Mouse (Mus musculus): Measurements from ENCODE around the gene Foxp4. TPM values are rescaled to one million over a fixed set of nuclear protein-coding genes. Genes with fewer than 3 reads are reported as not detected.
A peak's percentile ranks its signal among the peaks of the same experiment; 100 is the strongest.

Gene Foxp4
- total and polyA plus RNA-seq, 3 experiments = 7.1 to 50.5 TPM; not detected in 1

DNA sequence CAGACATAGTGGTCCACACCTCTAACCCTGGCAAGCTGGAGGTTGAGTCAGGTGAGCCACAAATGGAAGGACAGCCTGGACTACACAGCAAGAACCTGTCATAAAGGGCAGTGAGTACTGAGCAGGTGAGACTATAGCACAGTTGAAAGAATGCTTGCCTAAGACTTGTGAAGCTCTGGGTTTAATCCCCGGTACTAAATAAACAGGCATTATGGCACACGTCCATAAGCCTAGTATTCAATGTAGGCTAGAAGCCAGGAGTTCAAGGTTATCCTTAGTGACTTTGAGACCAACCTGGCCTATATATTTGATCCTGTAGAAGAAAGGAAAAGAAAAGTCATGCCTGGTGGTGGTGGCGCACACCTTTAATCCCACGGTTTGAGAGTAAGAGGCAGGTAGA lies 12.1 kb upstream of the Foxp4 start:
- peaks cover 0 to 11% of the 10 kb centered on the region in 2 experiments; a peak in 2 of 4 replicates for H3K36me3 ChIP-seq (ENCODE audit: control insufficient read depth in 1 of 2, insufficient read depth in 2 of 2, low read length in 2 of 2)
- H3K4me3 ChIP-seq (ENCODE audit: control insufficient read depth in 1 of 2, insufficient read depth in 1 of 2, low read depth in 2 of 2, low read length in 2 of 2) = no peak overlapping the region
- no peak overlapping the region for H3K9ac ChIP-seq (ENCODE audit: control insufficient read depth, low read depth, low read length, poor library complexity, severe bottlenecking)
- H3K4me1 ChIP-seq (ENCODE audit: control insufficient read depth in 1 of 2, insufficient read depth in 2 of 2, low read length in 2 of 2) = peaks cover 3 to 13% of the 10 kb centered on the region in 2 experiments
- H3K9me3 ChIP-seq (replicated peaks; ENCODE audit: insufficient read depth, low read length) = no peaks in the 10 kb centered on the region
- no peak for TF ChIP-seq MEF2A (IDR thresholded peaks at IDR 0.05; ENCODE audit: extremely low read depth, insufficient replicate concordance, low read depth, low read length, poor library complexity, severe bottlenecking)
- no peak for TF ChIP-seq CHD1 (IDR thresholded peaks at IDR 0.05; ENCODE audit: low read depth, low read length)
- TF ChIP-seq ZC3H11A (IDR thresholded peaks at IDR 0.05; ENCODE audit: low read depth, low read length) = no peak
- no peak for DNase-seq (ENCODE audit: low read depth, low spot score)
- H3K27ac ChIP-seq (ENCODE audit: control insufficient read depth, low read depth, low read length) = no peak overlapping the region
- no peaks in the 10 kb centered on the region for H3K27me3 ChIP-seq (ENCODE audit: control insufficient read depth in 1 of 2, insufficient read depth in 2 of 2, low read length in 2 of 2)
- no peaks in the 10 kb centered on the region for H3K79me2 ChIP-seq (ENCODE audit: control insufficient read depth, insufficient read depth, low read length, poor library complexity)

DNA sequence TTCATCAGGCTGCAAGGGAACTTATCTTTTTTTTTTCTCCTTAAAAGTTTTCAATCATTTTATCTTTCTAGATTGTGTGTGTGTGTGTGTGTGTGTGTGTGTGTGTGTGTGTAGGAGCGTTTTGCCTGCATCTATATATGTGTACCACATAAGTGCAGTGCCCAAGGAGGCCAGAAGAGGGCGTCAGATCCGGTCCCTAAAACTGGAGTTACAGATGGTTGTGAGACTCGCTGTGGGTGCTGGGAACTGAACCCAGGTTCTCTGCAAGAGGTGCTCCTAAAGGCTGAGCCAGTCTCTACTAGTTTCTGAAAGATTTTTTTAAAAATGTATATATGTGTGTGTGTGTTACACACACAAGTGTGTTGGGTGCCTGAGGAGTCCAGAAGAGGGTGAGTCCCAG lies 5.0 kb upstream of the Foxp4 start:
- H3K9ac ChIP-seq (ENCODE audit: control insufficient read depth, low read depth, low read length, poor library complexity, severe bottlenecking) = no peak overlapping the region
- DNase-seq (ENCODE audit: low read depth, low spot score) = peak; percentile 16
- no peaks in the 10 kb centered on the region for H3K9me3 ChIP-seq (replicated peaks; ENCODE audit: insufficient read depth, low read length)
- TF ChIP-seq RCOR1 (IDR thresholded peaks at IDR 0.05; ENCODE audit: low read depth, low read length) = no peak
- TF ChIP-seq CTCF (IDR thresholded peaks at IDR 0.05 in 2 of 3, conservative IDR thresholded peaks at IDR 0.05 in 1 of 3; ENCODE audit: control insufficient read depth in 1 of 3, insufficient read depth in 1 of 3, low read depth in 2 of 3, low read length in 3 of 3, poor library complexity in 1 of 3, severe bottlenecking in 1 of 3) = peak in 2 of 3 experiments; percentile 28 to 38; a peak in 5 of 6 replicates
- peaks cover 10% of the 10 kb centered on the region; the same call in 1 of the 2 replicates for H3K79me2 ChIP-seq (ENCODE audit: control insufficient read depth, insufficient read depth, low read length, poor library complexity)
- H3K27me3 ChIP-seq (ENCODE audit: control insufficient read depth in 1 of 2, insufficient read depth in 2 of 2, low read length in 2 of 2) = no peaks in the 10 kb centered on the region
- no peak overlapping the region for H3K27ac ChIP-seq (ENCODE audit: control insufficient read depth, low read depth, low read length)
- no peak overlapping the region for H3K4me3 ChIP-seq (ENCODE audit: control insufficient read depth in 1 of 2, insufficient read depth in 1 of 2, low read depth in 2 of 2, low read length in 2 of 2)
- H3K4me1 ChIP-seq (ENCODE audit: control insufficient read depth in 1 of 2, insufficient read depth in 2 of 2, low read length in 2 of 2) = peaks cover 0 to 8% of the 10 kb centered on the region in 2 experiments; a peak in 1 of 4 replicates
- H3K36me3 ChIP-seq (ENCODE audit: control insufficient read depth in 1 of 2, insufficient read depth in 2 of 2, low read length in 2 of 2) = 0 out of 4 replicates have a peak, but pooled peaks cover 0 to 3% of the 10 kb centered on the region in 2 experiments

DNA sequence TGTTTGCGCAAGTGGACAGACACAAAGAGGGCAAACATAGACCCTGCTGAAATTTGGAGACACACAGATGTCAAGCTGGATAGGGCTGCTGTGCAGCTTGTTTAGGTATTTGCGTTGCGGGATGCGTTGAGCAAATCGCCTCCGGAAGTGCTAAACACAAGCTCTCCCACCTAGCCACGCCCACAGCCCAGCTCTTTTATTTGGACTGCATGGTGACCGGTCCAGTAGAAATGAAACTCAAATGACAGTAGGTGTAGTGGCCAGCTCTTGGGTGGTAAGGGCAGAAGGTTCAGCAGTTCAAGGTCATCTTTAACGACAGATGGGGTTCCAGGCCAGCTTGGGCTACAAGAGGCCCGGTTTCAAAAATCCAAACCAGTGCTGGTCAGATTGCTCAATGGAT lies 1.5 kb upstream of the Foxp4 start:
- peaks cover 0 to 11% of the 10 kb centered on the region in 2 experiments; a peak in 1 of 4 replicates for H3K4me1 ChIP-seq (ENCODE audit: control insufficient read depth in 1 of 2, insufficient read depth in 2 of 2, low read length in 2 of 2)
- peak overlapping the region in 1 of 2 experiments; percentile 96; a peak in 1 of 4 replicates for H3K4me3 ChIP-seq (ENCODE audit: control insufficient read depth in 1 of 2, insufficient read depth in 1 of 2, low read depth in 2 of 2, low read length in 2 of 2)
- 0 out of 4 replicates have a peak, but pooled peaks cover 0 to 3% of the 10 kb centered on the region in 2 experiments for H3K36me3 ChIP-seq (ENCODE audit: control insufficient read depth in 1 of 2, insufficient read depth in 2 of 2, low read length in 2 of 2)
- H3K9ac ChIP-seq (ENCODE audit: control insufficient read depth, low read depth, low read length, poor library complexity, severe bottlenecking) = peak overlapping the region; percentile 99
- no peaks in the 10 kb centered on the region for H3K27me3 ChIP-seq (ENCODE audit: control insufficient read depth in 1 of 2, insufficient read depth in 2 of 2, low read length in 2 of 2)
- no peak overlapping the region for H3K27ac ChIP-seq (ENCODE audit: control insufficient read depth, low read depth, low read length)
- H3K79me2 ChIP-seq (ENCODE audit: control insufficient read depth, insufficient read depth, low read length, poor library complexity) = peaks cover 31% of the 10 kb centered on the region
- H3K9me3 ChIP-seq (replicated peaks; ENCODE audit: insufficient read depth, low read length) = no peaks in the 10 kb centered on the region
- peak; percentile 41 for DNase-seq (ENCODE audit: low read depth, low spot score)
- TF ChIP-seq USF2 (IDR thresholded peaks at IDR 0.05; ENCODE audit: borderline replicate concordance in 1 of 2, insufficient read depth in 1 of 2, low read depth in 1 of 2, low read length in 2 of 2) = no peak
